Mouse (Mus musculus): Measurements from ENCODE around the gene Zswim8.

DNA sequence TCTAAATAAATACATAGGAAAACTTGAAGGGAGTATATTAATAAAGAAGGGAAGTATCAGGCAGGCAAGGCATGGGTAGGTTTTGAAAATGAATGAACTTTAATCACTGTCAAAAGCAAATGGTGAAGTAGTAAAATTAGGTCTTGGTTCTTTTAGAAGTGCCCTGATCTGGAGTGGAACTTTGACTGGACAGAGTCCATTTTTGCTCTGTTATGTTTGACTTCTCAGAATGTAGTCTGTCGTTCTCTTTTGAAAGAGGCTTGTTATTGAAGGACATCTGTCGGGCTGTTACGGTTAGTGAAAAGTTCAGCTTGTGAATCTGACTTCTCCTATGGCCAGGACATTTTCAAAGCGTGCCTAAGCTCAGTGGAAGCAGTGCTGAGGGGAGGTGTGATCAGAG lies 29.4 kb upstream of the Zswim8 start:
- TF ChIP-seq CTCF (IDR thresholded peaks at IDR 0.05; ENCODE audit: insufficient read depth, low read length) (no peak), POLR2A (IDR thresholded peaks at IDR 0.05; ENCODE audit: borderline replicate concordance, extremely low read depth, low read depth, low read length) (no peak)

All from lung, adult 2 months (tissue).